Mouse (Mus musculus) G1E (cell line): Measurements from ENCODE around the gene Galk1.

Source experiments
- CTCF ChIP-seq: IDR thresholded peaks from 2 replicates; pipeline ENCODE4 v1.5.1; 2012; ENCODE audit warnings: low read depth, low read length, inconsistent platforms, mixed read lengths
- GATA1 ChIP-seq: IDR thresholded peaks from 2 replicates; pipeline ENCODE4 v1.6.1; 2012; ENCODE audit warnings: borderline replicate concordance, low read length, inconsistent platforms, mixed read lengths
- GATA2 ChIP-seq: IDR thresholded peaks from 2 replicates; pipeline ENCODE4 v1.6.1; 2012; ENCODE audit warnings: low read depth, low read length, inconsistent platforms, borderline replicate concordance
- POLR2AphosphoS5 ChIP-seq: IDR thresholded peaks from 2 replicates; pipeline ENCODE4 v1.6.1; 2012; ENCODE audit warnings: low read depth, low read length, inconsistent platforms; ENCODE audit not compliant: insufficient replicate concordance
- TAL1 ChIP-seq: conservative IDR thresholded peaks from 2 replicates; pipeline ENCODE4 v1.6.1; 2012; ENCODE audit warnings: low read depth, low read length, inconsistent platforms, mixed read lengths

DNA sequence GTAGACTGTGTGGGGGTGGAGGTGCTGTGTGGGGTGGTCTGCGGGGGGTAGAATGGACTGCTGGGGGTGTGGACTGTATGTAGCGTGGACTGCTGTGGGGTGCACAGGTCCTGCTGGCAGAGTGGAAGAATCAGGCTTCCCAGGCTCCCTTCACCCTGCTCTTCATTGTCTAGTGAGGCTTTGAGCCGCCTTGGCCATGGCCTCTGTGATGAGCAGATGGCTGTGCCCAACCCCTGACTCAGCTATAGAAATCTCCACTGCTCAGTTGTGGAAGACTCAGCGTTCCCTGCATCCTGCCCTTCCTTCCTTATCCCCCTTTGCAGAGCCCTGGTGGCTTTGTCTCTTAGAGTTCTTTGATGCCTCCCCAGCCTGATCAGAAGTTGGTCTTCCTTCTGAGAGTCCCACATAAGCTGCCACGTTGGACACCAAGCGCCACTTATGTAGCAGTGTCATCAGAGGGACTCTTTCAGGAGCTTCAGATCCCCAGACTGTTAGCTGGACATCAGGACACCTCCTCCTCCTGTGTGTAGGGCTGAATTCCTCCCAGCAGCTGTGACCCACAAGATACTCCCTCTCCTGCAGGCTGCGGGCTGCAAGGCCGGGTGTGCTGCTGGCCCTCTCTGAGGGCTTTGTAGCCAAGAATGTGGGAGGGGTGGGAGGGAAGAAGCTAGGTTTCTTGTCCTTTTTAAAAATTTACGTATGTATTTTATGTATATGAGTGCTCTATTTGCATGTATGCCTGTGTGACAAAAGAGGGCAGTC lies 49.7 kb downstream of the Galk1 start:
- TF ChIP-seq CTCF (no peak), POLR2AphosphoS5 (no peak), GATA1 (no peak), TAL1 (no peak), GATA2 (no peak)
